Mouse (Mus musculus) cerebellum, adult 2 months (tissue): Measurements from ENCODE around the gene Plxdc1.

Experiments
- CTCF ChIP-seq: fragments of 200-500 bp; IDR thresholded peaks from 2 replicates; pipeline ENCODE4 v1.5.1; 2011; ENCODE audit warnings: low read depth, mild to moderate bottlenecking, control low read depth, low read length, moderate library complexity, borderline replicate concordance; ENCODE audit not compliant: insufficient read depth
- POLR2A ChIP-seq: fragments of 200-500 bp; IDR thresholded peaks from 2 replicates; pipeline ENCODE4 v1.6.1; 2011; ENCODE audit warnings: low read length, control low read depth, borderline replicate concordance; ENCODE audit not compliant: insufficient read depth

DNA sequence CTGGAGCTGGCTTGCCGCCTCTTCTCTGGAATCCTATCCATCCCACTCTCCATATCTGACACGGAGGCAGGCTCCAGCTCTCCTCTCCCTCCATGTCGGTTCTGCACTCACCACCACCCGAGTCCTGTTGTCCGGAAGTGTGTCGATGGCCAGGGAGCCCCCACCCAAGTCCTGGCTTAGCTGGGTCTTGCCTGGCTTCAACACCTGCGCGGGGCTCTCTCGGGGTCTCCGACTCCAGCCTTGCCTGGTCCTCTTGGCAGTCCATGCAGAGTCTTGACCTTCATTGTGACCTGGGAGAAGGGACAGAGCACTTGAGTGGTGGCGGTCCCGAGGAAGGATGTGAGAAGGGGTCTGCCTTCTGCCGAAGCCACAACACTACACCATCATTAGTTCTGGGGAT lies 7.9 kb downstream of the Plxdc1 start:
- TF ChIP-seq POLR2A (no peak), CTCF (no peak)
